Mouse (Mus musculus) cerebellum, adult 18-20 months (tissue): ENCODE measurements around the gene Astn2.

Experiments
- DNase-seq, 2 experiments: peaks; one replicate each; pipeline ENCODE4 v3.0.0; 2021

Gene Astn2

DNA sequence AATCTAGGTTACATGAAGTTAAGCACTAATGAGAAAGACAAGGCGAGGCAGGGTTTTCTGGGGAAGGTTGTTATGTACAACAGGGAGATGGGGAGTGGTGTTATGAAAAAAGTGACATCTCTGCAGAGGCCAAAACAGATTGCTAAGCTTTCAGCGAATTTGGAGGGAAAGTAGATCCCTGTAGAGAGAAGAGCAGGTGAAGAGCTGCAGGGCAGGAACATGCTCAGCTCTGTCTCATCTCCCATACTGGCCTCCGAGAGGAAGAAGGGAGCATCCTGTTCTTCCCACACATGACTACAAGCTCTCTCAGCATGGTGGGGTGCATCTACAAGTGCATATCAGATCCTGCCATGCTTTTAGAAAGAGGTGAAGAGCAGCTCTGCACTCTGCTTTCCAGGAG lies 245.7 kb downstream of the Astn2 start:
- peak in 1 of 2 experiments; percentile 18 for DNase-seq

DNA sequence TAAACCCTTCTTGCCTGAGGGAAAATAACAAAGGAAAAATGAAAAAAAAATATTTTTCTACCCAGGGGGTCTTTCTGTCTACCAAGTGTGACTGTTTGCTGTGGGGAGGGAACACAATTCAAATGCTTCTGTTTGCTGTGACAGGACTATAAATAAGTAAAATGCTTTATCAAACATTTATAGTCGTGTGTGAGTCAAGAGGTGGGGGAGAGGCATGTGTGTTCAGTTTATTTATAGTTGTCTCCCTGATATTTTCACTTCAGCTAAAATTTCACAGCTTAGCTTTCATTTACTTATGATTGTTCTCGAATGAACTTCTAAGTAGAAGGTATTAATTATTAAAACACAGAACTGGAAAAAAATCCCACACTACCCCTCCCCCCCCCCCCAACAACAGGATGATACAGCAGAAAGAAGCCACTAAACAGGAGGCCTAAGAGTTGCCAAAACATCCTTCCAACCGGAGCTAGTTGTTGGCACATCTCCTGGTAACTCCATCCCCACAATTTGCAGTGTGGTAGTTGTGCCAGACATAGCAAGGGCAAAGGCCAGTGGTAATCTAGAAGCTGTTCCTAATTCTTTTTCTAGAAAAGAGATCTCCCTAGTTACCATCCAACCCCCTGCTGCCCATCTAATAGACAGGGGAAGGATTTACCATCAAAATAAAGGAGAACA lies 246.8 kb downstream of the Astn2 start:
- DNase-seq: peak in 1 of 2 experiments; percentile 49

DNA sequence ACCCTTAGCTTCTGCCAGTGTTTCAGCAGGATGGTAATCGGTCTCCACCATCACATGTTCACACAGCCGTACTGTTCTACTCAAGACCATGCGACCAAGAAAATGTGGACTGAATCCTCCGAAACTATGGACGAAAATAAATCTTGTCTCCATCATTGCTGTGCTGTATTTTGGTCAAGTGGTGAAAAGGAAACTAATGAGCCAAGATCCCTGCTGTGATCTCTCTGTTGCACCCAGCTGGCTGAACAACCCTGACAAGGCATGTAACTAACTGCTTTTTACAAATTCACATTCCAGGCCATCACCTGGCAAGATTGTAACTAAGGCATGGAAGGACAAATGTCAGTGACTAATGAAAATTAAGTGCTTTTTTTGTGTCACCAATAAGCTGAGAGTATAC lies 257.9 kb downstream of the Astn2 start:
- DNase-seq: peak; percentile 39 to 41

DNA sequence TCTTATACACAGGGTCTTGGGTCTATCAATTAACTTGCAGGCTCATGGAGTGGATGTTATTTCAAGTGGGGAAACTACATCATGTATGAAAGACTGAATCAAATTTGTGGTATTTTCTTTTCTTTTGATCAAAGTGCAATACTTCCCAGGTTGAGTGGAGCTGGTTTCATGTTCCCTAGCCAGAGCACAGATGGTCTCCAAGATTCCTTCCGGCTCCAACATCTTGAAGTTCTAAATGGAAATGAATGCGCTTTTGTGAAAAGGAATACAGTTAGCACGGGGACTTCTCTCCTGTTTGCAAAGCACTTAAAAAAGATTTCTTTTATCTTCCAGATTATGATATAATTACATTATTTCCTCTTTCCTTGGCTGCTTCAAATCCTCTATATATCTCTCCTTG lies 278.2 kb downstream of the Astn2 start:
- peak in 1 of 2 experiments; percentile 55 for DNase-seq

DNA sequence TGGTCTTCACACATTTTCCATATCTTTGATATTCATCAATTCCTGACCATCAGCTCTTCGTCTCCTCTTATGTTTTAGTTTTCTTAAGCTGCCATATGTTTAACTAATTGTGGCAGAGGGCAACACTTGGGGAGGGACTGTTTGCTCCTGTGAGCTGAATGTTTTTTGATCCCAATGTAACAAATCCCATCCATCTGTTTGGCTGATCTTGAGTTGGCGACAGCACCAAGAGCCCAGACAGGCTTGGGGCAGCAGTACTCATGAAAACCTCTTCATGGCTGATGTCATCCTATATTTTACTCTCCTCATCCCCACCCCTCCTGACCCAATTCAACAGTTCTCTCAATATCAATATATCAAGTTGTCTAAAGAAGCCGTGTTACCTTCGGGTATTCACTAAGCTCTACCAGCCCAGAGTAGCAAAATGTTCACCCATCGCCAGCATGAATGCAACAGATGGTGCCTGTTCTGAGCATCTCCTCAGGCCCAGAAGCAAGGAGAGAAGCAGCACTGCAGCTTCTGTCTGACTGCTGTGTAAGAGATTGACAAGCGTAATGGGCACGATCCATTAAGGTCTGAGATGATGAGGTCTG lies 281.5 kb downstream of the Astn2 start:
- DNase-seq: peak; percentile 53 to 62

DNA sequence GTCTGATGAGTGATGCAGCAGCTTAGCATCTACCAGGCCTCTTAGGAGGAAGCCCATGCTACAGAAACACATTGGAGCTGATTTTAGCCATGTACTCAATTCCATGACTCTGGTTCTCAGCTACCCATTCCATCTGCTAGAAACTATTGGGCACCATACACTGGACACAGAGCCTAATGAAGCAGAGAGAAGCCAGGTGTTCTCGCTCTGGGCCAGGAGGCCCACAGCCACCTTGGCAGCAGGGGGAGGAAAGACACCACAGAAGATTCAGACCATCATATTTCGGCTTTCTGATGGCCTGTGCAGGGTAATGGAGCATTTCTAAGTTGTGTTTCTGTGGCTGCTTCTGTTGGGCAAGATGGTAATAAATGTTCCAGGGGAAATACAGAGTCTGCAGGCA lies 290.2 kb downstream of the Astn2 start:
- peak; percentile 76 to 81 for DNase-seq

DNA sequence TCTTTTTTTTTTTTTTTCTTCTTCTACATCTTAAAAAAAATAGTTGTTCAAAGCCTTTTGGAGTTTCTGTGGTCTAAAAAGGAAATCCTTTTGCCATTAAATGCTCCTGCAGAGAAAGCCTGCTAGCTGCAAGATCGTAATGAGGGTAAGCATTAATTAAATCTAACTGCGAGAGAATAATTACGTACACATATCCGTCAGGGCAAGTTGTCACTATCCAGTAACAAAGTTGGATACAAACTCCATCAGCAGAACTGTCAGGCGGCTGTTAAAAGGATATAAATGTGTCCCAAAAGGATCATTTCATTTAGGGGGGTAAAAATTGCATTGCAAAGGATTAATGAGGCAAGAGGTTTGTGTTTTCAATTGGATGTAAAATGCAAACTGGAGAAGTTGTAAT lies 302.4 kb downstream of the Astn2 start:
- DNase-seq: no peak

DNA sequence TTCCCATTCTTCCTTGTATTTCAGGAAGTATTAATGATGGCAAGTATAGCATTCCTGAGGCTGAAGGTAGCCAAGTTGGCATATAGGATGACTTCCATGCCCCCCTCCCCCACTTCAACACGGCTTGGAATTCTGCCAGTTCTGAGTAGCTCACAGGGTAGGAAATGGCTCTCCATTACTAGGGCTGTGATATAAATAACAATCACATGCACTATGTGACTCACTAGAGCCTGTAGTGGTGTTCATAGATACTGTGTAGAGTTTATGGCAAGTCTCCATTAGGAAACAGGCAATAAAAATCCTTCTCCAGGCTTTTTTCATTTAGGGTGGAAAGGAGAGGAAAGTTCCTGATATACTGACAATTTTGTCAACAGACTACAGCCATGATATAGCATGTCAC lies 306.8 kb downstream of the Astn2 start:
- DNase-seq: no peak

DNA sequence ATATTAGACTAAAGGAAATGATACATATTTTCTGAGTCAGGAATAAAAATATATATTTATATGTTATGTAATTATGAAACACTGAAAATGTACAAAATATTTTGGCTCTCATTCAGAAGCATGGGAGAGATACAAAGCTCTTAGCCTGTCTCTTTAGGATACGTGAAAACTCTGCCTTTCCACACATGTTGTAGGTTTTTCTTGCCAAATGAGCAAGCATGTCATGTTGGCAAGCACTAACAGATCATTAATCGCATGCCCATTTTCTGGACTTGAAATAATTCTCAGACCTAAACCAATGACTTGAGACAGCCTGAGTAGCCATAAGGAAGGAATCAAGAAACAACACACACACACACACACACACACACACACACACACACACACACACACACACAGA lies 308.3 kb downstream of the Astn2 start:
- DNase-seq: peak; percentile 23 to 24

DNA sequence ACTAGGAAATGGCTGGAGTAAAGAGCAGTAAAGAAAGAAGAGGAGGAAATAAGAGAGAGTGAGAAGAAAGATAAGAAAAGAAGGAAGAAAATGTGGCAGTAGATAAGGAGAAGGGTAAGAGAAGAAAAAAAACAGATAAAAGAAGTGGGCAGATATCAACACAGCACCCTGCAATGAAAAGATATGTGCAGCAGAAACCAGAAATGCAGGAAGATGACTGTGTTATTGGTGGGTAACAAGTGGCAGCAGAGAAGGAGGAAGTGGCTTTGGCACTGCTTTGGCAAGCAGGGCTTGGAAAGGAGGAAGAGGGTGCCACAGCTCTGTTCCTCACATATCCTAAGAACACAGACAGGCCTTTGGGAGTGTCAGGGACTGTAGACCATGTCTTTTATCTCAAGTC lies 347.2 kb downstream of the Astn2 start:
- DNase-seq: no peak

DNA sequence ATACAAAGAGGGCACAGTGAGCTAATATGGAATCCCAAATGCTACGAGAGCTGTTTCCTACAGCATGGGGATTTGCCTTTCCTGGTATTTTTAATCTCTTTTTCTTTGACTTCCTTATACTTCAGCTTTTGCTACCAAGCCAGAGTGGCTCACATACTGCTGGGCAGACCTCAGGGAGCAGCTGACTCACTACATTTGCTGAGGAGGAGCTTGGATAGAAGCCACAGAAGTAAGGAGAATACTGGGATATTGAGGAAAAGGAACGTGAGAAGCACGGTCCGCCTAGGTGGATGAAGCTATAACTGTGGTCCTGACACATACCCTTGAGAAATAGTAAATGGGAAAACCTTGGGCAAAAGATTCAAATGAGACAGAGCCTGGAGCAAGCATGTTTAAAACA lies 348.7 kb downstream of the Astn2 start:
- peak; percentile 42 to 55 for DNase-seq

DNA sequence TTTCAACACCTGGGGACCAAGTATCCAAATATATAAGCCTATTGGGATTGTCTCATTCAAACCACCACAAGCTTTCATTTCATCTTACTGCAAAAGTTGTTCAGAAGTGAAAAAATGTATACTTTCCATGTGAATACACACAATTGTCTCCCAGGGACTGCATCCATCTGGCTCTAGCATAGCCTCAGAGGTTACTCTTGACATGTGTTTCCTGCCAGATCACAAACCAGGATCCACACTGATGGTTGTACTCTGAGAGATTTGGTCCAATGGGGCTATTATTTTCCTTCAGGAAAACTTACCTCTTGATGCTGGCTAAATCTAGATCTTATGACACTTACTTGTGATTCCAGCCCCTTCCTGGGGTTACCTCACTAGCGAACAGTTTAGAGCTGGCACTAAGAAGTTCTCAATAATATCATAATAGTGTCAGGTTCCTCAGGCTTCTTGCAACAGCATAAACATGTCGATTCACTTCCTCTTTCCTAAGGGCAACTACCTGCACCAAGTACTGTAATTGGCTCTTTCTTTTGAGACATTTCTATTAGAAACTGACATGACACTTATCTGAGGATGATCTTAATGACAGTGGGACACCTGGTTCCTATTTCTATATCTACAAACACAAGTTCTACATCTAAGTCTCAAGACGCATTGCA lies 361.3 kb downstream of the Astn2 start:
- no peak for DNase-seq

DNA sequence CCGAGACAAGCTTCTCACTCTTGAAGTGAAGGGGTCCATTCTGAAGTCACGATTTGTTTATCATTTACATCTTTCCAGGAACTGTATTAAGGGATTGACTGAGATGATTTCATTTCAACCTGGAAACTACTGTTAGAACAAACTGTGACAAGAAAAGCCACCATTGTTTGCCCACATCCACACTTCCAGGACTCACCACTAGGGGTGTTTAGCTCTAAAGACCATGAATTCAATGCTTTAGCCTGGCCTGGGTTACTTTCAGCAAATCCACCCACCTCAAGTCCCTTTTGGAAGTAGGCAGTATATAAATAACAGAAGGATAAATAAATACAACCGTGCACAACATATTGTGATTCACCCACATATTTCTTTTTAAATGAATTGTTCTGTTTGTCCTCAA lies 370.6 kb downstream of the Astn2 start:
- peak in 1 of 2 experiments; percentile 15 for DNase-seq

DNA sequence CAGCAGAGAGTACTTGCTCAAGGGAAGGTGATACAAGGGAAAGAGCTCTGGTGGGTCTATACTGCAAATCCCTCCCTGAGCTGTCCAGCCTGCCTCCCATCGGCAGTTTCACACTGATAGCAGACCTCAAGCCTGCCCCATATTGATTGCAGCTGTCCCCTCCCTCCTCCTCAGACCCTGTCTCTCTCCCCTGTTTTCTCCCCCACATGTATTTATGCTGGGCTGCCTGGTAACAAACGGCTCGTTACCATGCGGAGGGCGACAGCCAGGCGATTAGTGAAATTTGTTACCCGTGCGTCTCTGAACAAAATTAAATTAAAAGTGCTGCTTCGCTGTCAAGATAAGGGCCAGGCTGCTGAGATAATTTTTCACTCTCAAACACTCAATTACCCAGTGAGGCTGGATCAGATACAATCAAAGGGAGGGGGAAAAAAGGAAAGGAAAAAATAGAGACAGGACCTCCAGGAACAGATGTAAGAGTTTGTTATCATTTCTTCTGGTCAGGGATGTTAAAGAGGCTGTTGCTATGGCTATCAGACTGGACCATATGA lies 373.0 kb downstream of the Astn2 start:
- DNase-seq: no peak

DNA sequence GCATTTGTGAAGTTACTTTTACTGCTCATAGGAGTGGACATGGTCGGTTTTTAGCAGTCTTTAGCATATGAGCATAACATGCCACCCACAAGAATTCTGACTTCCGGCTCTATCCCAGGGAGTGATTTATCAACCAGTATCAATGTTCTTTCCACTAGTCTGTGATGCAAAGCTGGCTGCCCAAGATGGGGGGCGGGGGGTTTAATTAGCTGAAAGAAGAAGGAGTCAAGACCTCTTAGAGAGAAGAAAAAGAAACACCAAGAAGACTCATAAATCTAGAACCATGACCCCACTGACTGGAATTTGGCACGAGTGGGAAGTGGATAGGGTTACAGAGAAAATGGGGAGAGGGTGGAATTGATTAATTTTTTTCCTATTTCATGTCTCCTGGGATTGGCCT lies 374.5 kb downstream of the Astn2 start:
- no peak for DNase-seq

DNA sequence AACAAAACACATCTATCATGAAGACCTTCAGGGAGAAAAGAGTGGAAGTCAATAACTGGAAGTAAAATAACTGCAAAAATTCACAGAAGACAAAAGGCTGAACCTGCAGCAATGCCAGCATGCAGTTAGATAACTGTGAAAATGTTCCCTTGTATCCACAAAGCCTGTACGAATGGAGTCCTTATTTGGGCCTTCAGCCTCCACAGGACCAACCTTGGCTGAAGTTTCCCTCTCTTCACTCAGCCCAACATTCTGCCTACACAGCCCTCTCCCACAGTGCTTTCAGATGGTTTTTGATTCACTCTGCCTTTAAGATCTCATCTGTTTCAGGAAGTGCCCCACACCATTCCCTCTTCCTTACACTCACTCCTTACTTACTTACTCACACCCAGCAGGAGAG lies 376.5 kb downstream of the Astn2 start:
- no peak for DNase-seq

DNA sequence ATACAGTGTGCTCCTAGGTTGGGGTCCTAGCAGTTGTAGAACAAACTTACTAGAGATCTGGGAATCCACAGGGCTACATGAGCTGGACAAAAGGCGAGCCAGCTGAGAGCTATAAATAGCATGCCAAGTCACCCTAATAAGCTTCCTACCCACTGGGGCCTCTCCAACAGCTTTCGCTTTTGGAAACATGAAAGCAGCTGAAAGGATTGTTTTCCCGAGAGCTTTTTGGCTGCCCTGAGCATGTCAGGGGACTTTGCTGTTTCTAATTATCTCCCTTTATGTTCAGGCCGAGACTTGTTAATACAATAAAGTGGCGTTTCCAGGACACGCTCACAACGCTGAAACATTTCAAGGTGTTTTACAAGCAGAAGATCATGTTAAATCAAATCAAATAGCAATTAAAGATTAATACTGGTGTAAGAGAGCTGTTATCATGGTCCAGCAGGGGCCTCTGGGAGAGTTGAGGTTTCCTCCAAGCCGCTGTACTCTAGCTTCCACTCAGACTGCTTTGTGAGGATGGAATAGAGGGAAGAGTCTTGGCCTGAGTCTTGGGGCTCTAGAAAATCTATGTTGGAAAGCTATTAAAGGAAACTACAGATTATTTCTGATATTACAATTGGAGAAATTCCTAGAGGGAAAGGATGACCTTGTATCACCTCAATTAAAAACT lies 378.9 kb downstream of the Astn2 start:
- DNase-seq: peak; percentile 41 to 63

DNA sequence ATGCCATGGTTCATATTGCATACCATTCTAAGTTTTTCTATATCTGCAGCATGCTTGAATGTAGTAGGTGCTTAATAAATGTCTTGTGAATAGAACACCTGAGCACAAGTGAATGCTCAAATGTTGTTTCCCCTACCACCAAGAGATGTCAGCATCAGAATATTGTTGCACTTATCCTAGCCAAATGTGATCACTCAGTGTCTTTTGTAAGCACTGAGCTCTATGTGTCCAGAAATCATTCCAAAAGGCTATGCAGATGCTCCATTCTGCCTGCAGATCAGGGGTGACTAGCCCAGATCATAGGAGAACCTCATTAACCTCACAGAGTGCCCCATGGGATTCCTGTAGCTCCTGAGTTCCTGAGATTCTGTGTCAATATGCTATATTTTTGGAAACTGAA lies 401.5 kb downstream of the Astn2 start:
- DNase-seq: peak; percentile 9 to 17

DNA sequence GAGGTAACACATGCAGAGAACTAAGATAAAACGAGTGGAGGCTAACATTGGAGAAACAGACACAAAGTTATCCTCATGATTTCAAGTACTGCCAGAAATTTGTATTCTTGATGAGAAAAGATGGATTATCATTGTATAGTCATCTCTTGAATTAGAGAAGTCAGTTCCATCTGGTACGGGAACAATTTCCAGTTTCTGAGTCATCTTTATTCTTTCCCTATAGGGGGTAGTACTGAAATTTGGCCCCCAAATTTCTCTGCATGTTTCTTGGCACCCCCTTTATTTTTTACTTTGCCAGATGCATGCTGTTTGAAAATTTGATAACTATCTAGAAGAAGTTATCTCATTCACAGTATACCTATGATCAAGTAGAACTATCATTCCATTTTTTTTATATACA lies 420.8 kb downstream of the Astn2 start:
- no peak for DNase-seq

DNA sequence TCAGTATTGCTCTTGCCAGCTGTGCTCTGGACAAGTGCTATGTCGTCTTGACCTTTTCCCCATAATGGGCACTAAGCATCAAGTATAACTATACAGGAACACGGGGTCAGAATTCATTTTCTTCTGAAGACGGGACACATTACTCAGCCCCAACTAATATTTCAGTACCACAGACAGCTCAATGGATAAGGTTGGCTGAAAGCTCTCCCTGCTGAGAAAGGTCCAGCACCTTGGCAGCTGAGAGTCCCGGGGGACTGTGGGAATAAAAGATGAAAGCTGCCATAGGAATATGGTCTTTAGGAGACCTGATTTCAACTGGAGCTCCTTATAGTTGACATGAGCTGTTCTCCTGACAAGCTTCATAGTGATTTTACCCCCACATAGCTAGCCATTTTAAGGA lies 421.5 kb downstream of the Astn2 start:
- no peak for DNase-seq

DNA sequence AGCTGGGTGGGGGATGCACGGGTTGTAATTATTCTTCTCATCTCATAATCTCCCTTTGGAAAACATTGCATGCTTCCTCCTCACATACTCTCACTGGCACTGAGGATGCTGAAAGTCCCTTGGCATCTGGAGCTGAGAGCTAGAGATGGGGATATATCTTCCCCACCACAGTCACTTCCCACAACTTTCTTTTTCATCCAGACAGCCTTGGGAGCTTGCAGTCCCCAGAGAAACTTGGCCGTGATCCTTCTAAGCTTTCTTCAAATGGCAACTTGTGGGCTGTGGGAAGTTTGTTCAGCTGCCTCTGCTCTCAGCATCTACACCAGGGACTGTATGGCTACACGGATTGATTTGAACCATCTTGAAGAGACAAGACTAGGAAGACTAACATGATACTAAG lies 428.2 kb downstream of the Astn2 start:
- no peak for DNase-seq

DNA sequence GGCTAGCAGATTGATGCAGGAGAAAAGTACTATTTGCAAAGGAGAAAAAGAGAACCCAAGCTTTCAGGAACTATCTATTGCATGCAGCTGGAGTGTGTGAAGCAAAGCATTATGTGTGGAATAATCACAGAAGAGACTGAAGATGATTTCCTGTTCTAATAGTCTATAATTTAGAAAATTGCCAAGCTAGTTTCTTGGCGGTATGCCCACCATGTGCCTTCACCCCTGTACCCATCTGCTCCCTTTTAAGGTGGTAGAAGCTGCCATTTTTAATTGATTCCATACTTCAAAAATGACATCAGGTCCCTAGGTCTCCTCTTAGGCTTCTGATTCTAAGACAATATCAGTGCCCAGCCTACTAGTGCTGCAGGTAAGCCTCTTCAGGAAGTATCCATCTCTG lies 432.0 kb downstream of the Astn2 start:
- peak; percentile 23 to 25 for DNase-seq

DNA sequence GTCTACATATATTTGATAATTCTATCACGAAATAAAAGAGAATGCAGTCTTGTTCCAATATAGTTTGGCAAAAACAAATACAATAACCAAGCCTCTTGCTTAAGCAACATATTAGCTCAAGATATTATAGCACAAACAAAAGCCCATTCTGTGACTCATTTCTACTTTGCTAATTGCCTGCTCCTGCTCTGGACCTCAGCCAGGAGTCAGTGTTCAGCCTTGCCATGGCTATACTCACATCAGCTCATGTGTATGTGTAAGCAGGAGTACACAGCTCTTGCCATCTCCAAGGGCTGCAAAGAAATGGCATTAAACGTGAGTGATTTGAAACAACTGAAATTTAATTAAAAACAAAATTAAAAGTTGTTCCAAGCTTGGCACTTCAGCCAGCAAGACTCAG lies 435.1 kb downstream of the Astn2 start:
- DNase-seq: peak; percentile 54 to 57

DNA sequence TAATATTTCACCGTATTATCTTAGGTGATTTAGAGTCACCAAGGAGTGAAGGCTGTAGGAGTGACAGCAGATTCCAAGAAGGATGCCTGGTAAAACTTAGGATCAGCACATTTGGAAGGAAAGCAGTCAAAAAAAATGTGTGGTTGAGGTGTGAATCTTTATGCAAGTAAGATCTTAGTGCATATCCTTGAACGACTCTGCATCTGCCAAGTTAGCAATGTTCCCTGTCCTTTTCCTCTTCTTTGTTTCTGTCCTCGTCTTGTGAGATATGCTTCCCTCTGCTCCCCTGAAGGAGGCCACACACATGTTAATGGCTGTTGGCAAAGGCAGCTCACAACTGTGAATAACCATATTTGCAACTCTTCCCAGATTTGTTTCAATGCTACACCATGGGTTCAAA lies 439.8 kb downstream of the Astn2 start:
- no peak for DNase-seq
